Mouse (Mus musculus) heart, adult 2 months (tissue): ENCODE measurements around the gene Cutal. TPM values are rescaled to one million over a fixed set of nuclear protein-coding genes. Genes with fewer than 3 reads are reported as not detected.
"Not testable (repeated sequence)": the region's sequence is repeated elsewhere in the genome, so short reads cannot be mapped to it uniquely, and the experiment has no call there.

ENCODE experiments used
- DNase-seq, 2 experiments: peaks; one replicate each; pipeline ENCODE4 v3.0.0; 2021
- H3K27ac ChIP-seq: fragments of 200-600 bp; 2 replicates; pipeline ENCODE4 v1.8.1; 2022
- H3K27me3 ChIP-seq: fragments of 200-500 bp; 2 replicates; pipeline ENCODE4 v1.6.1; 2012; ENCODE audit warnings: mild to moderate bottlenecking, low read length, inconsistent platforms, mixed read lengths; ENCODE audit not compliant: control insufficient read depth, insufficient read depth
- H3K36me3 ChIP-seq: fragments of 200-500 bp; 2 replicates; pipeline ENCODE4 v1.6.1; 2012; ENCODE audit warnings: low read length, inconsistent platforms; ENCODE audit not compliant: control insufficient read depth, insufficient read depth
- H3K4me1 ChIP-seq: fragments of 200-500 bp; 2 replicates; pipeline ENCODE4 v1.6.1; 2011; ENCODE audit warnings: low read length; ENCODE audit not compliant: control insufficient read depth, insufficient read depth
- H3K4me3 ChIP-seq: fragments of 200-600 bp; 2 replicates; pipeline ENCODE4 v1.8.1; 2022
- H3K79me2 ChIP-seq: fragments of 200-500 bp; replicated peaks from 2 replicates; pipeline ENCODE4 v1.6.1; 2012; ENCODE audit warnings: mild to moderate bottlenecking, inconsistent platforms, low read length, moderate library complexity, mixed read lengths; ENCODE audit not compliant: control insufficient read depth, insufficient read depth
- H3K9ac ChIP-seq: fragments of 200-500 bp; 2 replicates; pipeline ENCODE4 v1.6.1; 2012; ENCODE audit warnings: low read depth, mild to moderate bottlenecking, control low read depth, inconsistent platforms, low read length, mixed read lengths
- CTCF ChIP-seq: fragments of 200-600 bp; IDR thresholded peaks from 2 replicates; pipeline ENCODE4 v1.8.1; 2022; ENCODE audit warnings: antibody characterized with exemption, mild to moderate bottlenecking, moderate library complexity
- EP300 ChIP-seq: fragments of 200-500 bp; IDR thresholded peaks from 2 replicates; pipeline ENCODE4 v1.6.1; 2011; ENCODE audit warnings: low read depth, low read length, control low read depth; ENCODE audit not compliant: insufficient read depth
- POLR2A ChIP-seq: fragments of 200-500 bp; IDR thresholded peaks from 2 replicates; pipeline ENCODE4 v1.6.1; 2011; ENCODE audit warnings: mild to moderate bottlenecking, low read depth, low read length, control low read depth; ENCODE audit not compliant: insufficient read depth
- WGBS: fragments of 180-500 bp; shearing (Covaris S2); methylation state at CpG from one replicate; pipeline ENCODE4 v1.1.7; 2018; 5-methylcytosine and 5-hydroxymethylcytosine counted together
- intact Hi-C: fragments of 180-260 bp; cut with DNase I; formaldehyde crosslinking; loops from one replicate; pipeline ENCODE4 v1.15.1; 2025
- polyA plus RNA-seq: library from polyadenylated mRNA; depleted of rRNA; stranded (reverse); fragments of >200 nt; gene quantifications from 2 replicates; pipeline ENCODE4 v1.2.3, GENCODE M21; 2012
- total RNA-seq, 2 experiments: library from RNA; stranded (reverse); gene quantifications; 2 replicates each; pipeline ENCODE4 v1.2.3; 2021

The Cutal gene
- total and polyA plus RNA-seq, 3 experiments, result 0.37 to 1.7 (median 0.61) TPM

DNA sequence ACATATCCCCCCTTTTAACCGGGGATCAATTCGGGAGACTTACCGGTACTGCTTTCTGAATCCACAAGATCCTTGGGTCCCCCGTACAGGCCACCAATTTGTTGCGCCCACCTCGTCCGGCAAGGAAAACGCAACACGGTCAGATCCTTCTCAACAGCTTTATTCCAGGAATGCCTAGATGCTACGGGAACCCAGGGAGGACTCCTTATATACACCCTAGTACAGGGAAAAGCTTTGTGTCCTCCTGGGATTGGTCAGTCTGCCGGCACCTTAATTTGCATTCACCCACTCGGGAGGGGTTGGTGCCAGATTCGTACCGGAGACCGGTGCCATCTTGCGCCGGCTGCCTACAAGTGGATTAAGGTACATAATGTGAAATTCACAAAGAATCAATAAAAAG is 40.6 kb upstream of the Cutal start:
- Histone ChIP-seq H3K4me3 (no peak overlapping the region), H3K27me3 (0 out of 2 replicates have a peak, but pooled peaks cover 1% of the 10 kb centered on the region), H3K79me2 (no peaks in the 10 kb centered on the region), H3K36me3 (no peaks in the 10 kb centered on the region), H3K9ac (no peak overlapping the region), H3K4me1 (no peaks in the 10 kb centered on the region), H3K27ac (no peak overlapping the region)
- TF ChIP-seq CTCF (no peak), EP300 (no peak), POLR2A (no peak)
- intact Hi-C loops, result no loop called here
- DNase-seq, result no peak
- 82% methylated on average over 17 of the region's 17 CpGs for WGBS

DNA sequence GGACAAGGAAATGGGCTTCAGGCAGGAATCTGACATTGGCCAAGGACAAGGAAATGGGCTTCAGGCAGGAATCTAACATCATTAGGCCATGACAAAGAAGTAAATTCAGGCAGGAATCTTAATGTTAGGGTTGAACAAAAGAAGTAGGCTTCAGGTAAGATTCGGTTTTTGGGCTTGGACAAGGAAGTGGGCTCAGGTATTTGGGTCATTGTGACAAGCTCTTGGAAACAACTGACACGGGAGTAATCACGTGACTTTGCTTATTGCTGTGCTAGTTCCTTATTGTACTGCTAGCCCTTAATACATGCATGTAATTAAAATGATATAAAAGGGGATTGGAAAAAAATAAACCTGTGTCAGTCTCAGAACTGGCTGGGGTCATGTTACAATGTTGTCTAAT is 38.5 kb upstream of the Cutal start:
- Histone ChIP-seq H3K4me3 (no peak overlapping the region), H3K36me3 (no peaks in the 10 kb centered on the region), H3K4me1 (no peaks in the 10 kb centered on the region), H3K27me3 (0 out of 2 replicates have a peak, but pooled peaks cover 1% of the 10 kb centered on the region), H3K27ac (no peak overlapping the region), H3K9ac (no peak overlapping the region), H3K79me2 (no peaks in the 10 kb centered on the region)
- TF ChIP-seq CTCF, result no peak
- TF ChIP-seq EP300, result no peak
- no peak for TF ChIP-seq POLR2A
- intact Hi-C loops, result no loop called here
- WGBS, result 68% methylated on average over 3 of the region's 3 CpGs
- DNase-seq, result no peak

DNA sequence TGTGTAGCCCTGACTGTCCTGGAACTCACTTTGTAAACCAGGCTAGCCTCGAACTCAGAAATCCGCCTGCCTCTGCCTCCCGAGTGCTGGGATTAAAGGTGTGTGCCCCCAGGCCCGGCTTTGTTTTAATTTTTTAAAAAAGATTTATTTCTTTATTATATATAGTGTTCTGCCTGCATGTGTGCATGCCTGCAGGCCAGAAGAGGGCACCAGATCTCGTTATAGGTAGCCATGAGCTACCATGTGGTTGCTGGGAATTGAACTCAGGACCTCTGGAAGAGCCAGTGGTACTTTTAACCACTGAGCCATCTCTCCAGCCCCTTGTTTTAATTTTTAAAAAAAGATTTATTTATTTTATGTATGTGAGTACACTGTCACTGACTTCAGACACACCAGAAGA is 34.1 kb upstream of the Cutal start:
- intact Hi-C loops, result not testable (repeated sequence)
- TF ChIP-seq CTCF, result peak; percentile 52

DNA sequence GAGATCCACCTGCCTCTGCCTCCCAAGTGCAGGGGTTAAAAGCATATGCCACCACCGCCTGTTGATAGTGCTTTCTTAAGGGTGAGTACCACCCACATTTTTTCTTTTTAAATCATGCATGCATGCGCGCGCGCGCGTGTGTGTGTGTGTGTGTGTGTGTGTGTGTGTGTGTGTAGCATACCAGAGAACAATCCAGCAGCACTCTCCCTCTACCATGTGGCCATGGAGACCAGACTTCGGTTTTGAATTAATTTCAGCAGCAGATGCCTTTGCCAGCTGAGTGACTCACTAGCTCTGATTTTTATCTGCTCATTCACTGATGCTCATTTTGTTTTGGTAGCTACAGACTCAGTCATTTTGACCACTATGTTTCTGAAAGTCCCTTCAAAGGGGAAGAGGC is 32.5 kb upstream of the Cutal start:
- Histone ChIP-seq H3K27me3 (no peaks in the 10 kb centered on the region), H3K79me2 (no peaks in the 10 kb centered on the region), H3K9ac (no peak overlapping the region), H3K36me3 (no peaks in the 10 kb centered on the region), H3K27ac (no peak overlapping the region), H3K4me3 (no peak overlapping the region), H3K4me1 (peaks cover 1% of the 10 kb centered on the region)
- no peak for TF ChIP-seq POLR2A
- no peak for TF ChIP-seq EP300
- no peak for TF ChIP-seq CTCF
- WGBS, result 87% methylated on average over 8 of the region's 8 CpGs
- DNase-seq, result no peak
- intact Hi-C loops, result no loop called here

More for the DNA sequence above, 34.1 kb upstream of the Cutal start:
- not testable (repeated sequence) for DNase-seq, H3K9ac ChIP-seq, H3K79me2 ChIP-seq, H3K27me3 ChIP-seq, H3K36me3 ChIP-seq, H3K4me3 ChIP-seq, H3K4me1 ChIP-seq, H3K27ac ChIP-seq
- WGBS, result 78% methylated on average over 5 of the region's 5 CpGs

DNA sequence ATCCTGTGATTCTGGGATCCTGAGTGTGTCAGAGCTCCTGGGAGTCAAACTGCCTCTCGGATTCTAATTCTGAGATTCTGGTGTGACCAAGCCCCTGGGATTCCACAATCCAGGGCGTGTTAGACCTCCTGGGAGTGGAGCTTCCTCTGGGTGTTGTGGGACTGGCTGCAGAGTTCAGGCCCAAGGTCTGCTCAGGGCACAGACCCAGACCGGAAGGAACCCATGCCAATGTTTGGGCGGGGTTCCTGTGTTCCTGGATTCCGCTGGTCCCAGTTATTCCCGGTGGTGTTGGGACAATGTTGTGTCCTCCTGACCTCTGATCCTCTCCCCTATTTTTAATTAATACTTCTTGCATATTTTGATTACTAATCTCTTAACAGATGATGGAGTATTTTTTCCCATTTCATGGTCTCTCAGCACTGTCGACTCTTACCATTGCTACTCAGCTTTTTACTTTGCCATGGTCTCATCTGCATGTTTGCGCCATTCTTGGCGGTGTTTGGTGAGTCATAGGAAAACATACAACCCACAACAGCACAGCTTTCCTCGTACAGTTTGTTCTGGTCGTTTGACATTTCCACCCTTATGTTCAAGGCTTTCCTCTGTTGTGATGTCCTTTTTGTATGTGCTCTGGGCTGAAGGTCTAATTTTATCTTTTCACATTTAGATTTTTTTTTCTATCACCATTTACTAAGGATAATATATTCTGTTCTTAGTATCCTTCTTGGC is 30.8 kb upstream of the Cutal start:
- Histone ChIP-seq H3K36me3 (no peaks in the 10 kb centered on the region), H3K4me1 (peaks cover 1% of the 10 kb centered on the region)
- 32% methylated on average over 11 of the region's 11 CpGs for WGBS

DNA sequence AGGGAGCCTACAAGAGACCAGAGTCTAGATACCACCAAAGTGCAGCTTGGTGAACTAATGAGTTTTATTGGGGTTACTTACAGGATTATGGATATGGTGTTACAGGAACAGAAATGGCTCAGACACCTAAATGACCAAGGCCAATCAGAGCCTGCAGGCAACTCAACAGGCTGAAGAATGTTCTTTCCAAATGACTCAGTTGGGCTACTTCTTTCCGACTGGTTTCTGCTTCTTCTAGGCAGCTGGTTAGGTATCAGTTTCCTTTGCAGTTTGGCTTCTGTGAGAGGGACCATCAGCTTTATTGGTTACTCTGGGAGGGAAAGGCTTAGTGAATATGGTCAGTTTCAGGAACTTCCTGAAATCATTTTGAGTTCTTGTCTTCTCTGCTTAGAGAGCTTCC is 26.5 kb upstream of the Cutal start:
- Histone ChIP-seq H3K27ac (no peak overlapping the region), H3K9ac (no peak overlapping the region), H3K4me1 (no peaks in the 10 kb centered on the region), H3K27me3 (no peaks in the 10 kb centered on the region), H3K79me2 (no peaks in the 10 kb centered on the region), H3K36me3 (no peaks in the 10 kb centered on the region), H3K4me3 (no peak overlapping the region)
- no peak for DNase-seq
- no peak for TF ChIP-seq POLR2A
- TF ChIP-seq CTCF, result no peak
- TF ChIP-seq EP300, result no peak
- intact Hi-C loops, result no loop called here
- 81% methylated on average over 1 of the region's 1 CpGs for WGBS

More for the DNA sequence above, 30.8 kb upstream of the Cutal start:
- Histone ChIP-seq H3K27ac (peak overlapping the region; percentile 73), H3K27me3 (no peaks in the 10 kb centered on the region), H3K9ac (no peak overlapping the region), H3K4me3 (no peak overlapping the region), H3K79me2 (no peaks in the 10 kb centered on the region)
- intact Hi-C loops, result no loop called here
- peak; percentile 83 to 85 for DNase-seq
- TF ChIP-seq CTCF (no peak), POLR2A (peak; percentile 43; the same call in 1 of the 2 replicates), EP300 (peak; percentile 88)
